ENCODE assay signal across 8 mouse cellular contexts in genomic region chr5:112493492-112493891, GRCm38 (mm10). TPM values are rescaled to one million over a fixed set of nuclear protein-coding genes. Genes with fewer than 3 reads are reported as not detected.
DNase-seq lines count a peak whose midpoint lies in the region; ATAC-seq and TF ChIP-seq lines count a peak whose summit lies in the region.

No protein-coding gene starts in this region.

- no peaks in the 10 kb centered on the region for H3K36me3 ChIP-seq in forebrain, embryonic 10.5 days (replicated peaks)
- no peaks in the 10 kb centered on the region for H3K36me3 ChIP-seq in intestine, postnatal 0 days (ENCODE audit: control insufficient read depth, insufficient read depth)
- H3K36me3 ChIP-seq in stomach, embryonic 14.5 days (ENCODE audit: control insufficient read depth, insufficient read depth, low read length), result no peaks in the 10 kb centered on the region

- no peak overlapping the region for H3K4me3 ChIP-seq in forebrain, embryonic 10.5 days
- no peak overlapping the region for H3K4me3 ChIP-seq in intestine, postnatal 0 days (ENCODE audit: low read depth, low read length)
- H3K4me3 ChIP-seq in stomach, embryonic 14.5 days (ENCODE audit: low read depth, low read length), result no peak overlapping the region

- H3K9me3 ChIP-seq in forebrain, embryonic 10.5 days, result no peaks in the 10 kb centered on the region
- no peaks in the 10 kb centered on the region for H3K9me3 ChIP-seq in intestine, postnatal 0 days (ENCODE audit: control insufficient read depth)
- H3K9me3 ChIP-seq in stomach, embryonic 14.5 days (ENCODE audit: control insufficient read depth, low read depth, low read length), result no peaks in the 10 kb centered on the region

- WGBS in forebrain, embryonic 10.5 days, result 33% methylated on average over 11 of the region's 11 CpGs
- WGBS in intestine, postnatal 0 days, result 28% methylated on average over 11 of the region's 11 CpGs
- WGBS in stomach, embryonic 14.5 days, result 29% methylated on average over 11 of the region's 11 CpGs

- ATAC-seq in intestine, postnatal 0 days, result peak; percentile 72
- peak; percentile 11; the same call in 1 of the 2 replicates for ATAC-seq in stomach, embryonic 14.5 days (ENCODE audit: insufficient number of reproducible peaks, insufficient read depth, low FRiP score, low read depth)

- peaks cover 9% of the 10 kb centered on the region; the same call in 1 of the 2 replicates for H3K27me3 ChIP-seq in forebrain, embryonic 10.5 days (ENCODE audit: poor library complexity, severe bottlenecking)
- H3K27me3 ChIP-seq in intestine, postnatal 0 days (replicated peaks; ENCODE audit: control insufficient read depth, insufficient read depth, low read length), result no peaks in the 10 kb centered on the region
- H3K27me3 ChIP-seq in stomach, embryonic 14.5 days (ENCODE audit: control insufficient read depth, insufficient read depth, low read length), result no peaks in the 10 kb centered on the region

- H3K9ac ChIP-seq in intestine, postnatal 0 days (ENCODE audit: low read depth, low read length), result no peak overlapping the region
- no peak overlapping the region for H3K9ac ChIP-seq in stomach, embryonic 14.5 days (replicated peaks; ENCODE audit: low read depth, low read length)

- peak overlapping the region; percentile 25; the same call in 1 of the 2 replicates for H3K27ac ChIP-seq in forebrain, embryonic 10.5 days
- H3K27ac ChIP-seq in intestine, postnatal 0 days (ENCODE audit: low read depth, low read length), result no peak overlapping the region
- no peak overlapping the region for H3K27ac ChIP-seq in stomach, embryonic 14.5 days (ENCODE audit: low read length)

- no peak for TF ChIP-seq CTCF in intestine, postnatal 0 days (IDR thresholded peaks at IDR 0.05; ENCODE audit: low read depth)

- peaks cover 27% of the 10 kb centered on the region for H3K4me1 ChIP-seq in forebrain, embryonic 10.5 days
- no peaks in the 10 kb centered on the region; the same call in 1 of the 2 replicates for H3K4me1 ChIP-seq in intestine, postnatal 0 days (replicated peaks; ENCODE audit: control insufficient read depth, insufficient read depth, low read length)
- no peaks in the 10 kb centered on the region for H3K4me1 ChIP-seq in stomach, embryonic 14.5 days (ENCODE audit: control insufficient read depth, insufficient read depth, low read length)

- peak; percentile 68 to 73 for DNase-seq in cerebellum, postnatal 10 days
- no peak for DNase-seq in cerebellum, adult 11-12 months
- DNase-seq in ES-CJ7 (ENCODE audit: low read depth, low spot score), result peak; percentile 83
- peak; percentile 70 for DNase-seq in forebrain, embryonic 10.5 days (ENCODE audit: extremely low spot score, low spot score)
- DNase-seq in lung, postnatal 36 days, result peak; percentile 33
- no peak for DNase-seq in cerebellum, postnatal 36 days

- peak overlapping the region; percentile 21; the same call in 1 of the 2 replicates for H3K4me2 ChIP-seq in intestine, postnatal 0 days (replicated peaks; ENCODE audit: low read depth)
- H3K4me2 ChIP-seq in stomach, embryonic 14.5 days (replicated peaks; ENCODE audit: low read depth, low read length), result no peak overlapping the region

RNA-seq across cellular contexts. Expression of gene Gm6588, which starts 44.3 kb away (rescaled TPM):
- 0.06 TPM in 1 of 2 replicates, not detected in the other for polyA plus RNA-seq in forebrain, embryonic 10.5 days (2016; fragmentation: Nextera tagmentation; extraction: Ambion mirVana)
- polyA plus RNA-seq in intestine, postnatal 0 days (2015; fragmentation: Nextera tagmentation; extraction: Ambion mirVana), result not detected in 2 replicates
- not detected in 2 replicates for polyA plus RNA-seq in stomach, embryonic 14.5 days (2014; fragmentation: Nextera tagmentation; extraction: Ambion mirVana)

Comparison
In these comparisons a context has a peak if more than half of its experiments do, and no peak if none do; other contexts are left out.
1. DNase-seq: peak in cerebellum, postnatal 10 days (2 of 2), ES-CJ7 (single experiment), forebrain, embryonic 10.5 days (single experiment) and lung, postnatal 36 days (single experiment); none in cerebellum, adult 11-12 months (single experiment) and cerebellum, postnatal 36 days (0 of 2).